Mouse (Mus musculus) olfactory bulb, adult 2 months (tissue): ENCODE measurements around the gene Ibtk. TPM values are rescaled to one million over a fixed set of nuclear protein-coding genes. Genes with fewer than 3 reads are reported as not detected.

ENCODE experiments used
- H3K27ac ChIP-seq: fragments of 200-500 bp; 2 replicates; pipeline ENCODE4 v1.5.1; 2012; ENCODE audit warnings: low read depth, low read length; ENCODE audit not compliant: insufficient read depth
- H3K4me1 ChIP-seq: fragments of 200-500 bp; 2 replicates; pipeline ENCODE4 v1.6.1; 2012; ENCODE audit warnings: low read length; ENCODE audit not compliant: control insufficient read depth, insufficient read depth
- H3K4me3 ChIP-seq: fragments of 200-500 bp; 2 replicates; pipeline ENCODE4 v1.5.1; 2012; ENCODE audit warnings: mild to moderate bottlenecking, low read depth, low read length, moderate library complexity; ENCODE audit not compliant: insufficient read depth
- CTCF ChIP-seq: fragments of 200-500 bp; IDR thresholded peaks from 2 replicates; pipeline ENCODE4 v1.5.1; 2012; ENCODE audit warnings: low read depth, mild to moderate bottlenecking, low read length, moderate library complexity; ENCODE audit not compliant: insufficient read depth
- POLR2A ChIP-seq: fragments of 200-500 bp; IDR thresholded peaks from 2 replicates; pipeline ENCODE4 v1.6.1; 2012; ENCODE audit warnings: mild to moderate bottlenecking, low read depth, low read length, moderate library complexity; ENCODE audit not compliant: insufficient read depth
- WGBS: fragments of 180-500 bp; shearing (Covaris S2); methylation state at CpG from one replicate; pipeline ENCODE4 v1.1.7; 2018; 5-methylcytosine and 5-hydroxymethylcytosine counted together
- polyA plus RNA-seq: library from polyadenylated mRNA; stranded (reverse); fragments of >200 nt; gene quantifications from 2 replicates; pipeline ENCODE4 v1.2.4, GENCODE M21; 2012; ENCODE audit warnings: low replicate concordance; ENCODE audit not compliant: missing spikeins, insufficient read depth, insufficient read length

The Ibtk gene
- polyA plus RNA-seq, 1 experiment = not detected

DNA sequence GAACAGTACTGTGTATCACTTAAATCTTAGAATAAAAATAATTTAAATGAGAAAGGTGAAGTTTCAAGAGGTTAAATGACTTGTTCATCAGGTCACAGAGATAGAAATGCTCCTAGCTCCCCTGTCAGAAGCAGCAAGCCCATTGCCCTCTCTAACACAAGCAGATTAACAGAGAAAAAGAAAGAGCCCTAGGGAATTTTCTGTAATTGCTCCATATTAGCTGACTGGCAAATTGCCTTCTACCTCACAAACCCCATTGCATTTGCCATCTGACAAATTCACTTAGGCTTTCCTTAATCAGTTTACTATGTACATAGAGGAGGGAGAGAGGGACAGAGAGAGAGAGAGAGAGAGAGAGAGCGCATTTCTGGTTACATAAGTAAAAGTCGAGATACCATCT, 18.1 kb upstream of the Ibtk start:
- Histone ChIP-seq H3K4me3 (no peak overlapping the region), H3K27ac (no peak overlapping the region), H3K4me1 (no peaks in the 10 kb centered on the region)
- 97% methylated on average over 2 of the region's 2 CpGs for WGBS
- no peak for TF ChIP-seq CTCF
- TF ChIP-seq POLR2A = no peak

DNA sequence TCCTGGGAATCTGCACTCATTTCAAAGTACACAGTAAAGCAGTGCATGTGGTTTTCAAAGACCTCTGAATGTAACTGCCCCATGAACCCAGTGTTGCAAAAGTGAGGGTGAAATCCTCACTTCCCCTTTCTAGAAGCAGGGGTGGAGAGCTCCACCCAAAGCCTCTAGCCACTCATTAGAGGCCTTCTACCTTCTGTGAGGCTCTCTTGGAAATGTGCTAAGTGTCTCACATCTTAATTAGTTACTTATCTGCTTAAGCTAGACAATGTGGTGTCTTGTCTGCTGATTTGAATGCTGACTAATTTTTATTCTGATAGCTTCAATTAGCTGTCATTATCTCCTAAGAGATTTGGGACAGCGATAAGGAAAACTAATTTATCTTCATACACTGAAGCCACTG, 13.3 kb upstream of the Ibtk start:
- TF ChIP-seq POLR2A (no peak), CTCF (no peak)
- Histone ChIP-seq H3K4me3 (no peak overlapping the region), H3K27ac (no peak overlapping the region), H3K4me1 (no peaks in the 10 kb centered on the region)
- WGBS = 46% methylated on average over 1 of the region's 1 CpGs

DNA sequence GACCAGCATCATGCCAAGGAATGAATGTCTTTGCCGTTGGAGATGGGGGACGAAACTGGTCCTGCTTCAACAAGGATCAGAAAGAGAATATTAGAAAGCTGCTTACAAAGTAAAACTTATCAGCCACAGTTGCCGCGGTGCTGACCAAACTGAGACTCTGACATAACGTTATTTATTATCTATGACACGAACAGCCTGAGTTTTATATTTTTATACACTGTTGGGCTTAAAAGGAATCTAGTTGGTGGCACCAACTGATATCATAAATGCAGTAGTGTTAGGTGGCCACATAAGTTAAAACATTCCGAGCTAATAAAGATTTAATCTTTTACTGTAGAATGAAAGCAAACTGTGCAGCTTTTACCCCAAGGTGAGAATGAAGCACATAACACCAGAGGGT, 1.7 kb upstream of the Ibtk start:
- WGBS = 92% methylated on average over 7 of the region's 7 CpGs
- no peak overlapping the region for H3K27ac ChIP-seq
- TF ChIP-seq CTCF (no peak), POLR2A (no peak)
- H3K4me3 ChIP-seq = no peak overlapping the region
- no peaks in the 10 kb centered on the region for H3K4me1 ChIP-seq

DNA sequence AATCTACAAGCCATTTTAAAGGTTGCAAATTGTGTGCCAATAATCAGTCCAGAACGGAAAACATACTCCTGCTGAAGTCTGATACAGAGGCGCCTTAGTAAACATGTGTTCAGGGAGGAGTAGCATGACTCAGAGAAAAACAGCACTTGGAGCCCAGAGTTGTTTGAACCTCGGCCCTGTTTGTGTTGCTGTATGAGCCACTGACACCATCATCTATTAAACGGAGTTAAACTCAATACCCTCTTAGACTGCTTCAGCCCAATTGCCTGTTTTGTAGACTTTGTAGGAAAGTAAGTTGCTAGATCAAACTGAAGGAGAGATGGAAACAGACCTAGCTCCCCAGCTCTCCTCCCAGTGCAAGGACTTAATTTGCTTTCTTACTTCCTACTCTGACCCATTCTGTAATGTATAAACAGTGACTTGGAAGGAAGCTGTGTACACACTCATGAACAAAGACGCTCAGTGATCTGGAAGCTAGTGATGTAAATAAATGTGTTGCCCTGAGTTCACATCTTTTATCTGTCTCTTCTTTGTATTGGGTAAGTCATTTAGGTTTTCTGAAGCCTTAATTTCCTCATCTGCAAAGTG, 882 bp upstream of the Ibtk start:
- no peaks in the 10 kb centered on the region for H3K4me1 ChIP-seq
- 15% methylated on average over 5 of the region's 5 CpGs for WGBS
- peak overlapping the region; percentile 43; the same call in 1 of the 2 replicates for H3K27ac ChIP-seq
- TF ChIP-seq POLR2A (no peak), CTCF (no peak)
- peak overlapping the region; percentile 66 for H3K4me3 ChIP-seq

DNA sequence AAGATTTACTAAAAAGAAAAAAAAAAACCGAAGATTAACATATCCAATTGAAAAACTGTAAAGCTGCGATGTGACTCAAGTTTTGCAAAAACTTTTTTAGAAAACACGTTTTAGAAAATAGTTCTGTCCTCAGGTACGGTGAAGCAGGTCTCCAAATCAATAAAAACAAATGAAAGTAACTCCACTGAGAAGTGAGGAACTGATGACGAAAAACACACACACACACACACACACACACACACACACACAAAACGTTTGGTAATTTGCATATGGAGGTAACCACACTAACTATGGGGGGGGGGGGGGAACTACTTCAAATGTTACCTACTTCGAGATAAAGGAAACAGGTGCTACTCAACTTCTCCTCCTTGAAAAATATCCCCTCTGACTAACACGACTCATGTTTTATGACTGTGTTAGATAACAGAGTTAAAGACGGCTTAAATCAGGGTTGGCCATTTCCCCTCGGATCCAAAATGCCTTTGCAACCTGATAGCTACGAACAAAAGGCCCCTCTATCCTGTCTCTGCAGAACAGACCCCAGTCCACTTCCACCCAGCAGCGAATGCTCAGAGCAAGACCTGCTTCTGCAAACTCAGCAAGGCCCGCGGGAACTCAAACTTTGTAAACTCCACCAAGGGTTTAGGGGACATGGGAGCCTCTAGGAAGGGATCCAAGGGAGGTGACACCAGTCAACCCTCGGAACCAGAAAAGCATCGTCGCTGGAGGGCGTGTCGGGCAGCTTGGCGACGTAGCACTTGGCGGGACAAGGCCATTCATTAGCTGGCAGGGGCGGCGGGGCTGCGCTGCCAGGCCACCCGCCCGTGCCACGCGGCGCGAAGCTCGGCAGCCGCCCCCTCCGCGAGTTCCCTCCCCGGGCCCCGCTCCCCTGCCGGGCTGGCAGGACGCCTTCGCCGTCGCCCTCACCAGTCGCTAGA, 661 bp downstream of the Ibtk start:
- WGBS = 2% methylated on average over 43 of the region's 43 CpGs
- H3K4me3 ChIP-seq = peak overlapping the region; percentile 66
- no peaks in the 10 kb centered on the region for H3K4me1 ChIP-seq
- no peak for TF ChIP-seq POLR2A
- H3K27ac ChIP-seq = peak overlapping the region; percentile 48; the same call in 1 of the 2 replicates

DNA sequence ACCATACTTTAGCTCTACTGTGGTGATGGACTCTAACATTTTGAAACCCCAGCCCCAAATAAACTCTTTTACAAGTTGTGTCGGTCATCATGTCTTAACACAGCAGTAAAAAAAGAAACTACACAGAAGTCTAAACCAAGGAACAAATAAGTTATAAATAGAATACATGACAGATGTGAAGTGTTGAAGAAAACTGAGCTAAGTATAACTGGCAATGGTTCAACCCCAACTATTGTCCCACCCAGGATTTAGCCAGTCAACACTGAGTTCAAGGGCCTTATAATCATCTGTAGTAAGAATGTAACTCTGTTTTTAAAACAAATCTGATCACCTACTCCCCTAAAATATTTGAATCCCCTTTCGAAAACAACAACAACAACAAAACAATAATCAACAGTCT, 3.6 kb downstream of the Ibtk start:
- H3K27ac ChIP-seq = no peak overlapping the region
- no peak for TF ChIP-seq CTCF
- no peak for TF ChIP-seq POLR2A
- H3K4me3 ChIP-seq = no peak overlapping the region
- WGBS = 92% methylated on average over 2 of the region's 2 CpGs
- H3K4me1 ChIP-seq = 0 out of 2 replicates have a peak, but pooled peaks cover 2% of the 10 kb centered on the region

DNA sequence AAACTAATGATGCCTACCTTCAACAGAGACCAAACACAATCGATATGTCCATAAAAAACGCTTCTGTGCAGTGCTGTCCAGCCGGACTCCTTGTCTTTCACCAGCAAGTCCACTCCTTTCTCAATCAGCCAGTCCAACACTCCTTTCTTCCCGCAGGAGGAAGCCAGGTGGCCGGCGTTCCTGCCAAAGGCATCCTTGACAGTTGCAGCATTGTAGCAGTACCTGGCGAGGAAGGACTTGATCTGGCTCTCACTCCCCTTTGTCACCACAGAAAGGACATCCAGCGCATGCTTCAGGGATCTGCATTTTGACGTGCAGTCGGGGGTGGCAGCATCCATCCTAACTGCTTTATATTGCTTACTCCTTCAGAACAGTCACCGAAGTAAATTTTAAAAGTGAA, 5.8 kb downstream of the Ibtk start:
- no peak overlapping the region for H3K27ac ChIP-seq
- WGBS = 86% methylated on average over 11 of the region's 11 CpGs
- no peak overlapping the region for H3K4me3 ChIP-seq
- H3K4me1 ChIP-seq = 0 out of 2 replicates have a peak, but pooled peaks cover 2% of the 10 kb centered on the region
- TF ChIP-seq CTCF = no peak
- TF ChIP-seq POLR2A = no peak

DNA sequence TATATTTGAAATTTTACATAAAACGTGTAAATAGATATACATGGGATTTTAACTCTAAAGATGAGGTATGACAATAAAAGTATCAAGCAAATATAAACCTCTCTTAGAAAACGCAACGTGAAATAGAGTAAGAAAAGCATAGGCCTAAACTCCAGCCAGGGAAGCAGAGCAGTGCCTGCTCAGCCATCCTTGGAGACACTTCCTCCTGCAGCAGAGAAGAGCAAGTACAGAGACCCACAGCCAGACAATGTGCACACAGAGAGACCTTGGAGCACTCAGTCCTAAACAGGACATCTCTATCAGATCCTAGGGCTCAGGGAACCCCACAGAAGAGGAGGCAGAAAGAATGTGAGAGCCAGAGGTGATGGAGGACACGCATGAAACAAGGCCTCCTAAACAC, 7.0 kb downstream of the Ibtk start:
- H3K27ac ChIP-seq = no peak overlapping the region
- 91% methylated on average over 4 of the region's 4 CpGs for WGBS
- H3K4me1 ChIP-seq = 0 out of 2 replicates have a peak, but pooled peaks cover 2% of the 10 kb centered on the region
- no peak overlapping the region for H3K4me3 ChIP-seq
- TF ChIP-seq POLR2A = no peak
- no peak for TF ChIP-seq CTCF

DNA sequence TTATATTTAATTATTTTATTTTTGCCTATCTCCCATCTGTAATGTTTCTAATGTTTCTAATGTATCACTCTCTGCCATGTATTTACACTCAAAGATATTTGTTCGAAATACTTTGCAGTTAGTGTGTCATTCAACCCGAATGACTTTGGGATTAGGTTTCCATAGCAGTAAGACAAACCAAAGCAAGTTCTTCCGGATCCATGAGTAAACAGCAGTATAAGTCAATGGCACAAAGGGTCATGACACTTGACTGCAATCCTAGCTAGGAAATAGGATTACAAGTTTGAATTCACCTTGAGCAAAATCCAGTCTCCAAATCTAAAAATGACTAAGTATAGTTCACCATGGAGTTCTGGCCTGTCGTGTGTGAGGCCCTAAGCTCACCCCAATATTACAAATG, 9.9 kb downstream of the Ibtk start:
- Histone ChIP-seq H3K4me1 (0 out of 2 replicates have a peak, but pooled peaks cover 2% of the 10 kb centered on the region), H3K27ac (no peak overlapping the region), H3K4me3 (no peak overlapping the region)
- TF ChIP-seq CTCF (no peak), POLR2A (no peak)
- WGBS = 83% methylated on average over 4 of the region's 4 CpGs
